Mouse (Mus musculus): Measurements from ENCODE around the gene Efl1. TPM values are rescaled to one million over a fixed set of nuclear protein-coding genes. Genes with fewer than 3 reads are reported as not detected.

Efl1 gene
- polyA plus RNA-seq, 2 experiments = 10.2 to 27.6 TPM

DNA sequence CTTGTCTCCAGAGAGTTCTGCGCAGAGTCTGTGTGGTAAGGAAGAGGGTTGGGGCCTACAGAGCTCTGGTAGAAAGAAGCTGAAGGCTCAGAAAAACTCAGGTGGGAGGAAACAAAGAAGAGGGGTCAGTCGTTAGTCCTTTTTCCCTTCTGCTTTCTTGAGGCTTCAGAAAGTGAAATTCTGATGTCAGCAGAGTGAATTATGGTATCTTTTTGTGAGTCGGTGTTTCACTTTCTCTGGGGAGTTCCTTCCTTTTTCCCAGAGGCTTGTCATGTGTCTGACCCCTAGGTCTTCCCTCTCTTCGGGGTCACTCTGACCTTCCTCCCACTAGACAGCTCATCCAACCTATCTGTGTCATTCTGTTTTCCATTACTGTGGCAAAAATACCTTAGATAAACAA is 153.8 kb downstream of the Efl1 start:
- no peak for TF ChIP-seq POLR2A (IDR thresholded peaks at IDR 0.05; ENCODE audit: borderline replicate concordance, extremely low read depth, insufficient read depth, insufficient read length)
- WGBS = 61% methylated on average over 4 of the region's 4 CpGs
- H3K9ac ChIP-seq (ENCODE audit: low read depth, low read length, severe bottlenecking) = no peak overlapping the region
- H3K4me3 ChIP-seq (replicated peaks; ENCODE audit: low read length) = no peak overlapping the region
- DNase-seq (ENCODE audit: low spot score) = no peak
- no peak overlapping the region for H3K27ac ChIP-seq (replicated peaks; ENCODE audit: low read depth, low read length)
- H3K4me2 ChIP-seq (replicated peaks; ENCODE audit: low read depth, low read length, severe bottlenecking) = no peak overlapping the region
- no peaks in the 10 kb centered on the region for H3K36me3 ChIP-seq (ENCODE audit: control insufficient read depth, insufficient read depth, low read length)
- H3K9me3 ChIP-seq (ENCODE audit: control insufficient read depth, low read length) = no peaks in the 10 kb centered on the region
- no peaks in the 10 kb centered on the region for H3K27me3 ChIP-seq (ENCODE audit: control insufficient read depth, insufficient read depth, low read length)
- ATAC-seq (ENCODE audit: low FRiP score, low read depth) = no peak
- H3K4me1 ChIP-seq (ENCODE audit: control insufficient read depth, insufficient read depth, low read length) = no peaks in the 10 kb centered on the region

DNA sequence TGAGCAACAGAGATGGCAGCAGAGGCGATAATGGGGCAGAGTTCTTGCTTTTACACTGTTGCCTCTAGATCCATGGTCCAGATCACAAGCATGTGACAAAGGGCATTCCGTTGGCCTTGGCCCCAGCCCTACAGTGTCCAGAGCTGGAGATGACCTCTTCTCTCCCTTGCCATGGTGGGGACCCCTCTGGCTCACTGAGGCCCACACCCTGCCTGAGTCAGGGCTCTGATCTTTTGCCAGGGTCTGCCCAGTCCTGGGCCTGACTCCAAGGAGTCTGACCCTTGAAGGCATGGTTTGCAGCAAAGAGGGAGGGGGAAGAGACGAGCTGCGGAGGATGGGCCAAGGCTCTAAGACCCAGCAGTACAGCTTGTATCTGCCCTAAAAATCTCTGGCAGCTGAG is 159.8 kb downstream of the Efl1 start:
- Histone ChIP-seq H3K36me3 (ENCODE audit: control insufficient read depth, insufficient read depth, low read length) (no peaks in the 10 kb centered on the region), H3K27me3 (ENCODE audit: control insufficient read depth, insufficient read depth, low read length) (no peaks in the 10 kb centered on the region), H3K4me2 (replicated peaks; ENCODE audit: low read depth, low read length, severe bottlenecking) (no peak overlapping the region), H3K9ac (ENCODE audit: low read depth, low read length, severe bottlenecking) (no peak overlapping the region), H3K27ac (replicated peaks; ENCODE audit: low read depth, low read length) (no peak overlapping the region), H3K4me1 (ENCODE audit: control insufficient read depth, insufficient read depth, low read length) (peaks cover 11% of the 10 kb centered on the region), H3K9me3 (ENCODE audit: control insufficient read depth, low read length) (no peaks in the 10 kb centered on the region), H3K4me3 (replicated peaks; ENCODE audit: low read length) (no peak overlapping the region)
- WGBS = 77% methylated on average over 4 of the region's 4 CpGs
- ATAC-seq (ENCODE audit: low FRiP score, low read depth) = no peak
- TF ChIP-seq POLR2A (IDR thresholded peaks at IDR 0.05; ENCODE audit: borderline replicate concordance, extremely low read depth, insufficient read depth, insufficient read length) = no peak
- DNase-seq (ENCODE audit: low spot score) = no peak

GRCm38 (mm10) chr7:82809126-82809525 is 160.7 kb downstream of the Efl1 start:
- Histone ChIP-seq H3K9ac (ENCODE audit: low read depth, low read length, severe bottlenecking) (no peak overlapping the region), H3K27me3 (ENCODE audit: control insufficient read depth, insufficient read depth, low read length) (no peaks in the 10 kb centered on the region), H3K27ac (replicated peaks; ENCODE audit: low read depth, low read length) (no peak overlapping the region), H3K9me3 (ENCODE audit: control insufficient read depth, low read length) (no peaks in the 10 kb centered on the region), H3K4me3 (replicated peaks; ENCODE audit: low read length) (no peak overlapping the region), H3K4me1 (ENCODE audit: control insufficient read depth, insufficient read depth, low read length) (peaks cover 11% of the 10 kb centered on the region), H3K36me3 (ENCODE audit: control insufficient read depth, insufficient read depth, low read length) (no peaks in the 10 kb centered on the region), H3K4me2 (replicated peaks; ENCODE audit: low read depth, low read length, severe bottlenecking) (no peak overlapping the region)
- no peak for DNase-seq (ENCODE audit: low spot score)
- 62% methylated on average over 5 of the region's 5 CpGs for WGBS
- TF ChIP-seq POLR2A (IDR thresholded peaks at IDR 0.05; ENCODE audit: borderline replicate concordance, extremely low read depth, insufficient read depth, insufficient read length) = no peak
- no peak for ATAC-seq (ENCODE audit: low FRiP score, low read depth)

DNA sequence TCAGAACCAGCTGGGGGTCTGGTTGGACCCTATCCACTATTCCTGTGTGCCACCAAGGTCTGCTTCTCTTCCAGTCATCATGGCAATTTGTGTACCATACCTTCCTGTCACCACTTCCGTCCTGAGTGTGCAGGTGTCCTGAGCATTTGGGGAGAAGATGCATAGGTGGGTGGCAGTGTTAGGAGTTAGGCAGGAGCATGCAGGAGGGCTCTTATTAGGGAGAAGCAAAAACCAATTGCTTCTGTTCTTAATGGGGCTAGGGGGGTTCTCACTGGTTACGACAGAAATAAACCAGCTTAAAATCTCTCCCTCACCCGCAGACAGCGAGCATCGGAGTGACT is 162.4 kb downstream of the Efl1 start:
- Histone ChIP-seq H3K4me1 (ENCODE audit: control insufficient read depth, insufficient read depth, low read length) (peaks cover 11% of the 10 kb centered on the region), H3K36me3 (ENCODE audit: control insufficient read depth, insufficient read depth, low read length) (no peaks in the 10 kb centered on the region), H3K27ac (replicated peaks; ENCODE audit: low read depth, low read length) (no peak overlapping the region), H3K9me3 (ENCODE audit: control insufficient read depth, low read length) (no peaks in the 10 kb centered on the region), H3K4me2 (replicated peaks; ENCODE audit: low read depth, low read length, severe bottlenecking) (peak overlapping the region; percentile 27), H3K9ac (ENCODE audit: low read depth, low read length, severe bottlenecking) (no peak overlapping the region), H3K27me3 (ENCODE audit: control insufficient read depth, insufficient read depth, low read length) (no peaks in the 10 kb centered on the region), H3K4me3 (replicated peaks; ENCODE audit: low read length) (no peak overlapping the region)
- 30% methylated on average over 5 of the region's 5 CpGs for WGBS
- DNase-seq (ENCODE audit: low spot score) (no peak), ATAC-seq (ENCODE audit: low FRiP score, low read depth) (no peak)
- no peak for TF ChIP-seq POLR2A (IDR thresholded peaks at IDR 0.05; ENCODE audit: borderline replicate concordance, extremely low read depth, insufficient read depth, insufficient read length)

DNA sequence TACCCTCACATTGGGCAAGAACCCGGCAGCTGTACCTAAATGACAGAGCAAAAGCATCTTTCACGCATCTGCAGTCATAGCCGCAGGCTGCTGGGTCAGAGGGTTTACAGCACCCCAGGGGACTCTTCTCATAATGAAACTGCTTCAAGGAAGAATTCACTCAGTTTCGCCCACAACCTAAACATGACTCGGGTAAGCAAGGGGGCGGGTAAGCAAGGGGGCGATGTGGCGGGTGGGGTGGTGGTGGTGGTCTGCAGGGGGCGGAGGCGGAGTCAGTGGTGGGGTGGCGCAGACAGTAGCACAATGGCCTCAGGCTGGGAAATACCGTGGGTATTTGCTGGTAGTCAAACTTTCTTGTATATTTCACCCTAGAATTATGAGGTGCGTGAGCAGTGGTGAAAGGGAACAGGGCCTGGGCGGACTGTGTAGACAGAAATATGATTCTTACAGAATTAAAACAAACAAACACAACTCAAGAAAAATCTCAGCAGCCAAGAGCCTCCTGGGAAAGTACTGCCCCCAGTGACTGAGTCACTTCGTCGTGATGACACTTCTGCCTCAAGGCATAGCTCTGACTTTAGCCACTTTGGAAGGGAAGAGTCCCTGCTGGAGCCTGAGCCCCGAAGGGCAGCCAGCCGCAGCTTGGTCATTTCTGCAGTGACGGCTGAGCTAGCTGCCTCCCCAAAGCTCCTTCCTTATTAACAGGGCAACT is 162.9 kb downstream of the Efl1 start:
- Histone ChIP-seq H3K9me3 (ENCODE audit: control insufficient read depth, low read length) (no peaks in the 10 kb centered on the region), H3K27me3 (ENCODE audit: control insufficient read depth, insufficient read depth, low read length) (no peaks in the 10 kb centered on the region), H3K4me3 (replicated peaks; ENCODE audit: low read length) (no peak overlapping the region), H3K4me2 (replicated peaks; ENCODE audit: low read depth, low read length, severe bottlenecking) (peak overlapping the region; percentile 27), H3K27ac (replicated peaks; ENCODE audit: low read depth, low read length) (no peak overlapping the region), H3K9ac (ENCODE audit: low read depth, low read length, severe bottlenecking) (0 out of 2 replicates have a peak overlapping the region, but pooled peaks have one; percentile 0), H3K4me1 (ENCODE audit: control insufficient read depth, insufficient read depth, low read length) (peaks cover 11% of the 10 kb centered on the region), H3K36me3 (ENCODE audit: control insufficient read depth, insufficient read depth, low read length) (no peaks in the 10 kb centered on the region)
- 21% methylated on average over 19 of the region's 19 CpGs for WGBS
- DNase-seq (ENCODE audit: low spot score) = peak; percentile 48
- peak; percentile 30; the same call in 1 of the 2 replicates for ATAC-seq (ENCODE audit: low FRiP score, low read depth)
- no peak for TF ChIP-seq POLR2A (IDR thresholded peaks at IDR 0.05; ENCODE audit: borderline replicate concordance, extremely low read depth, insufficient read depth, insufficient read length)

All from limb, embryonic 14.5 days (tissue).